Mouse (Mus musculus) MN1 (cell line): ENCODE results near the gene Rab40b.
"Not testable (repeated sequence)": the region's sequence is repeated elsewhere in the genome, so short reads cannot be mapped to it uniquely, and the experiment has no call there.

ENCODE experiments used
- DNase-seq: peaks from one replicate; pipeline ENCODE4 v3.0.0-alpha.2; 2016; ENCODE audit warnings: low spot score

Gene Rab40b

DNA sequence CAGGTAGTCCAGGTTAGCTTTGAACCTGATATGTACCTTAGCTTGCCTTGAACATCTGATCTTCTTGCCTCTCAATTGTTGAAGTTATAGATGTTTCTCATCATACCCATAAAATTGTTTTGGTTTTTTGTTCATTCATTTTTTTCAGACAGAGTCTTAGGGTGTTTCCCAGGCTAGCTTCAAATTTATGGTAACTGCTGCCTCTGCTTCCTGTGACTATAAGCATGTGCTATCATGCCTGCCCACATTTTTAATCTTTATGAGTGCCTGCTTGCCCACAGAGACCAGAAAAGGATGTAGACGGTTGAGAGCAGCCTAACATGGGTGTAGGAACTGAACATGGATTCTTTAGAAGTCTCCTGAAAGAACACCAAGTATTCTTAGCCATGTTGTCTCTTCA, 19.3 kb downstream of the Rab40b start:
- DNase-seq: no peak

DNA sequence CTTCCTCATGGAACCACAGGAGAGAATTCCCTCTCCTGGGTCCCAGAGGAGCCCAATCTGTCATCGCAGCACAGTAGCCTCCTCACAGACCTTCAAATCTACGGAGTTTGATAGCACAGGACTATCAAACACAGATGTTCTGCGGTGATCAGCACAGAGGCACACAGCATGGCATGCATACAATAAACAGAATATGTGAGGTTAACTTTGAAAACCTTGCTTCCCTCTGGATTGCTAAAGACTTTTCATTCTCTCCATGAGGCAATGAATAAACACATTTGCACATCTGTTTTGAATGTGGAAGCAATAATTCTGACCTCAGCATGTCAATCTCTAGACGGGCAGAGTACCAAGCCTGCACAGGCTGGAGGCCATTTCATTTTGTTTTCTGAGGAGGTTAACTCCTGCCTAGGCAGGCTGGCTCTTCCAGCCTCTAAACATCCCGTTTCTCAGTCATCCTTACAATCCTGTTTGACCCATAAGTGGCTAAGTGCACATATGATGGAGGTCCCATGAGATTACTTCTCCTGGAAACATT, 20.8 kb downstream of the Rab40b start:
- no peak for DNase-seq

DNA sequence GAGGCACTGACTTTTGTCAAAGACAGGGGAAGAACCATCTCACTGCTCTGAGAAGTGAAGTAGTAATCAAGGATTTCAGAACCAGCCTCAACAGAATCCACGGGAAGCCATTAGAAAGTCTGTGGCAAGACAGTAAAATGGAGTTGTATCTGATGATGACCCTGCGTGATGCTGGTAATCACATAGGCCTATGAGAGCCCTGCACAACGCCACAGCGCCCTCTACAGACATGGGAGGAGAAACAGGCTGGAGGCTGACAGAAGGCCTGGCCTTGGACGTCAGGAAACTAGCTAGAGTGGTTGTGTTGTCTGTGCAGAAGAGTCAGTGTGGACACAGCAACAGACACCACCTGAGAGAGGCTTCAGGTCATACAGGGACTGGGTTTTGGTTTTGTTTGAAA, 25.8 kb downstream of the Rab40b start:
- DNase-seq: peak; percentile 41

GRCm38 (mm10) chr11:121354091-121354707, 33.9 kb downstream of the Rab40b start, which contains the start of gene Wdr45b:
TSS of gene Wdr45b (minus strand) at chr11:121354445.
- peak; percentile 100 for DNase-seq

DNA sequence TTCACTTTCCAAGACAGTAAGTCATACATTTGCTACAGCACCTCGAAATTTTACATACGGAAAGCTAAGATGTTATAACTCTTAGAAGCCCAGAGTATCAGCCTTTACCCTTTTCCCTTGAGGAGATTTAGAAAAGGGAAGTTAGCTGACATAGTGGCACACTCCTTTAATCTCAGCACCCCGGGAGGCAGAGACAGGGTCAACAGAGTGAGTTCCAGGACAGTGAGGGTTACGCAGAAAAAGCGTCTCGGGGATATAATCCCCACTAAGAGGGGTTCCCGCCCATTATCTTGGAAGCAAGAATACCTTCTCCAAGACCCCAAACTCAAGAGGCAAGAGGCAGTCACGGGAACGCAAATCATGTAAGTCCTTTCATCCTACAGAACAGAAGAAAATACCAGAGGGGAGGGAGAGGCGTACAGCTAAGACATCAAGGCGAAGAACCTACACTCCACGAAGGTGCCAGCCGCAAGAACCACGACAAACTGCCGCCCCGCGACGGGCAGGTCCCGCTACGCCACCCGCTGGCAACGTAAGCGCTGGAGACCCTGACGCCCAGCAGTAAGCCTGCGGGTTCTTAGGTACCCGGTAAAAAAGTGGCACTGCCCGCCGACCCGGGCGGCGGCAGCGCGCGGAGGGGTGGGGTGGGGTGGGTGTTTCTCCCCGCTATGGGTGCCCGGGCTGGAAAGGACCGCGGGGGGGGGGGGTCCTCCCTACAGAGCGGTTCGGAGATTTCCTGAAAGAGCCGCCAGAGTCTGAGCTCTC, 34.5 kb downstream of the Rab40b start:
- DNase-seq: peak; percentile 72

- DNase-seq: not testable (repeated sequence)
Observed at GRCm38 (mm10) chr11:121348727-121349126, 39.3 kb downstream of the Rab40b start.

GRCm38 (mm10) chr11:121348166-121348565, 39.9 kb downstream of the Rab40b start:
- DNase-seq: no peak

- no peak for DNase-seq
Observed at GRCm38 (mm10) chr11:121347036-121347435, 41.0 kb downstream of the Rab40b start.

DNA sequence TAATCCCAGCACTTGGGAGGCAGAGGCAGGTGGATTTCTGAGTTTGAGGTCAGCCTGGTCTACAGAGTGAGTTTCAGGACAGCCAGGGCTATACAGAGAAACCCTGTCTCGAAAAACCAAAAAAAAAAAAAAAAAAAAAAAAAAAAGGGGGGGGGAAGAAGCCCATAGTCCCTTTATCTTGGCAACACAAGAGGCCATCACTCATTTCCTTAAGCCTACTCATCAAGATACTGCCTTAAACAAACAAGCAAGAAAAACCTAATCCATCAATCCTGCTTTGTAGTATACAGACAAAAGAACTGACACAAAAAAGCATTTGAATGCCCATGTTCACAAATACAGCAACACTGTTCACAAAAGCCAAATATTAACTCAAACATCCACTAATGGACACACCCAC, 45.6 kb downstream of the Rab40b start:
- DNase-seq: not testable (repeated sequence)

DNA sequence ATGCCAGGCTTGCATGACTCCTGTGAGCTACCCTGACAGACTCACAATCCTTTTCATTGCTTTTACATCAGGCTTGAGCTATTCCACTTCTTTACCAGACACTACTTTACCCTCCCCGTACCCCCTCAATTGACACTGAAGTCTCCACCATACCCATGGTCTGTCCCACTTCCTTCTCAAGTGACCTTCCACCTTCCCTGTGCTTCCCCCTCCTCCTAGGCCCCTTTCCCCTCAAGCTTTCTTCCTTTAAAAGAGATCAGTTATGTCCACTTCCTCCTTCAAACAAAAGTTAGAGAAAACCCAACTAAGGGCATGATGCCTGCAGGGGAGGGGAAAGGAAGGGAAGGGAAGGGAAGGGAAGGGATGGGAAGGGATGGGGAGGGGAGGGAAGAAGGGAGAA, 47.8 kb downstream of the Rab40b start:
- no peak for DNase-seq

- no peak for DNase-seq
Observed at GRCm38 (mm10) chr11:121339647-121340046, 48.4 kb downstream of the Rab40b start.

DNA sequence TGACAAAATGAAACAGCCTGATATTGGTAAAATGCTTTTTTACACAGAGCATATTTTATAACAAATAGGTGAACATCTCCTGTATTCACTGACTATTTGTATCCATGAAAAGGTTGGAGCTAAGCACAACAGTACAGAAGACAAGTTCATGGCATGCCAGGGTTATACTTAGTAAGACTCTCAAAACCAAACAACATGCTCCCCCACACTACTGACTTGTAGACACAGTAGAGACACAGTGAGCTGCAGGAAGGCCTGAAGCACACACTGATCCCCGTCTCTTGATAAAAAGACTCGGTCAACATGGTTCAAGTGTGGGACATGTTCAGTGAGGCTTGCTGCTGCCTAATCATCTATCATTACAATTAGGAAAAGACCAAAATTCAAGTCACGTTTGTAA, 56.4 kb downstream of the Rab40b start:
- DNase-seq: no peak

- no peak for DNase-seq
Observed at GRCm38 (mm10) chr11:121328619-121329018, 59.4 kb downstream of the Rab40b start.

DNA sequence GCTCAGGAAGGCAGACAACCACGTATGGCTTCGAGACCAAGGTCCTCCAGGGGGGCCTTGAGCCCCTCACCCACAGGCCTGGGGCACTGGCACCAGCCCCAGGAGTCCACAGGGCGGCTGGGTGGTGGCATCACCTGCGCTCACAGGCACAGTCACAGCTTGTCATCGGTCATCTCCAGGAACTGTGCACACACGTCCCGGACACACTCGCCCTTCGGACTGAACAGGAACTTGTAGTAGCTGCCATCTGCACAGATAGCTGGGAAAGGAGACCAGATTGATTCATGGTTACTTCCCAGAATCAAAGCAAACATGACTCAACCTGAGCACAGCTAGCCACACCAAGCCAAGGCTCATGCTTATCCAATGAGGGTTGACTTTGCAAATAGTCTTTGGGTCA, 59.8 kb downstream of the Rab40b start:
- DNase-seq: no peak

DNA sequence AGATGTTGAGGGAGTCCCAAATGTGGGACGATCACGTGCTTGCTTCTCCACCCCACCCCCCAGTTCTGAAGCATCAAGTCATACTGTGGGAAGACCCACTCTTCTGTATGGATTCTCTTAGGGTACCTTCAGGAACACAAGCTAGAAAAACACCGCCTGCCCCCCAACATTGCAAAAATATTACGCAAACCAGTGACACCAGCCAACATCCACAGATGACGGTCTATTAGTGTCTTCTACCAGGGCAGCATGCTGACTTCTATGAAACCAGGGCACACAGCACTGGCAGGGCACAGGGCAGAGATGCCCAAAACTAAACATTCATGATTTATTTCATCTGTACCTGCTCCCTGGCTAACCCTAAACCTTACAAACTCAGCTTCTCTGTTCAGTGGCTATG, 61.4 kb downstream of the Rab40b start:
- no peak for DNase-seq

- no peak for DNase-seq
Observed at GRCm38 (mm10) chr11:121326034-121326433, 62.0 kb downstream of the Rab40b start.

- DNase-seq: not testable (repeated sequence)
Observed at GRCm38 (mm10) chr11:121307712-121308111, 80.3 kb downstream of the Rab40b start.

DNA sequence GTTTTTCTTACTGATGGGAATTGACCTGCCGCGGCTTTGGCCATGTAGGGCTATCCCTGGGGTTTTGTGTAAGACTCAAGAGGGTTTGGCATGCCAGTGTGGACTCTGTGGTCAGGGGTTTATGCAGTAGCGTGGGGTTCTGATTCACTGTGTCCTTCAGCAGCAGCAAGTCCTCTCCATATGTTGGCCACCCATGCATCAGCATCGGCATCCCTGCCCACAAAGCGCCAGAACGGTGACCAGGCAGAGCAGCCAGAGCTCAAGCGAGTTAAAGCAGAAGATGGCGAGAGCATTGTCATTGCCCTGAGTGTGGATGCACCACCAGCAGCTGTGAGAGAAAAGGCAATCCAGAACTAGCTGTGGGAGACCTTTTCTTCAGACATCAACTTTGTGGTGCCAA, 81.4 kb downstream of the Rab40b start:
- no peak for DNase-seq
